8 mouse cellular contexts compared by ENCODE assay signal in the genomic region with DNA sequence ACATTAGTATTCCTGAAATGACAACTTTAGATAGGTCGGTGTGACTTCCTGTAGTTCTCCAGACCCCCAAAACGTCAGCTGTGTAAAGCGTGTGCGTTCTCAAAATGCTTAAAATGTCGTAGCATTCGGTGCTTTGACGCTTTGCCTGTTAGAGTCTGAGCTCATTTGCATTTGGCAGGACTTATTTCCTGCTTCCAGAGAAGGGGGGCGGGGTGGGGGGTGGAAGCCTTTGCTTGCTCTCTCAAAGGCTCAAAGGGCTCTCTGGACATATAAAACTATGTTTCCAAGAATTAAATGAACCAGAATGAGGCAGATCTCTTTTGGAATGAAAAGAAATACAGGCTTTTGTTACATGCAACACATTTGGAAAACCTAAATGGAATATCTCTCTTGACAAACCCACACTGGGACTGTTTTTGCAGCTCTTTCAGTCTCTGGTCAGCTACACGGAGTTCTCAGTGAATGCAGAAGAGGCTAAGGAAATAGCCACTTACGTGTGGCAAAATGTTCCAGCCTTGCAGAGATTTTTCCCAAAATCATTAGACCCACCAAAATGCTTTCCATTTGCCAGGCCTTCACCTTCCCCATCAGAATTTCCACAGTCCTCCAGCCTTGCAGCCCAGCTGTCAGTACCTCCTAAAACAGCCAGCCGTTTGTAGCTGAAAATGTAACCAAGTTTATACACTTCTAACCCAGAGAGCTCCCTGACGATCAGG.
DNase-seq lines count a peak whose midpoint lies in the region; ATAC-seq lines count a peak whose summit lies in the region.

No protein-coding gene starts in this region.

- peaks cover 63% of the 10 kb centered on the region for H3K4me1 ChIP-seq in limb, embryonic 10.5 days
- peaks cover 18% of the 10 kb centered on the region for H3K4me1 ChIP-seq in stomach, embryonic 14.5 days (ENCODE audit: control insufficient read depth, insufficient read depth, low read length)

- H3K27ac ChIP-seq in limb, embryonic 10.5 days: peak overlapping the region; percentile 82
- peak overlapping the region; percentile 94 for H3K27ac ChIP-seq in stomach, embryonic 14.5 days (ENCODE audit: low read length)

- DNase-seq in CD4-positive, CD25-positive, alpha-beta regulatory T cell, adult 2 months (ENCODE audit: low read depth, low spot score): peak; percentile 7
- peak; percentile 42 for DNase-seq in cerebellum, adult 8-10 months
- peak; percentile 27 for DNase-seq in gastrocnemius, postnatal 14 days
- peak; percentile 1 for DNase-seq in induced T-regulatory cell, adult 2 months (ENCODE audit: low read depth)
- peak; percentile 47 for DNase-seq in limb, embryonic 10.5 days (ENCODE audit: low spot score)

- intact Hi-C loops in gastrocnemius, postnatal 14 days (cut with DNase I; ENCODE audit: low total_unique reads): no loop called here

- H3K4me2 ChIP-seq in stomach, embryonic 14.5 days (replicated peaks; ENCODE audit: low read depth, low read length): peak overlapping the region; percentile 50

- H3K9me3 ChIP-seq in limb, embryonic 10.5 days (replicated peaks): no peaks in the 10 kb centered on the region
- no peaks in the 10 kb centered on the region for H3K9me3 ChIP-seq in stomach, embryonic 14.5 days (ENCODE audit: control insufficient read depth, low read depth, low read length)

- WGBS in limb, embryonic 10.5 days: 3% methylated on average over 12 of the region's 12 CpGs
- WGBS in stomach, embryonic 14.5 days: 4% methylated on average over 12 of the region's 12 CpGs

- H3K27me3 ChIP-seq in limb, embryonic 10.5 days (ENCODE audit: low read depth, poor library complexity, severe bottlenecking): no peaks in the 10 kb centered on the region
- no peaks in the 10 kb centered on the region for H3K27me3 ChIP-seq in stomach, embryonic 14.5 days (ENCODE audit: control insufficient read depth, insufficient read depth, low read length)

- no peak for ATAC-seq in CD4-positive, CD25-positive, alpha-beta regulatory T cell, adult 4 months
- ATAC-seq in megakaryocyte progenitor cell, adult 5-6 weeks (replicated peaks; ENCODE audit: poor library complexity): peak; percentile 46
- peak; percentile 33; the same call in 1 of the 2 replicates for ATAC-seq in stomach, embryonic 14.5 days (ENCODE audit: insufficient number of reproducible peaks, insufficient read depth, low FRiP score, low read depth)

- peak overlapping the region; percentile 45 for H3K4me3 ChIP-seq in limb, embryonic 10.5 days
- peak overlapping the region; percentile 27 for H3K4me3 ChIP-seq in stomach, embryonic 14.5 days (ENCODE audit: low read depth, low read length)

- H3K36me3 ChIP-seq in limb, embryonic 10.5 days: no peaks in the 10 kb centered on the region
- H3K36me3 ChIP-seq in stomach, embryonic 14.5 days (ENCODE audit: control insufficient read depth, insufficient read depth, low read length): no peaks in the 10 kb centered on the region

- H3K9ac ChIP-seq in stomach, embryonic 14.5 days (replicated peaks; ENCODE audit: low read depth, low read length): no peak overlapping the region; the same call in 1 of the 2 replicates
